Mouse (Mus musculus) megakaryocyte, adult 5-6 weeks (primary cell): ENCODE measurements around the gene Zc3h10. TPM values are rescaled to one million over a fixed set of nuclear protein-coding genes. Genes with fewer than 3 reads are reported as not detected.

Experiments used
- ATAC-seq: 2 replicates; pipeline ENCODE4 v1.8.0; 2016; ENCODE audit warnings: mild to moderate bottlenecking, inconsistent platforms; ENCODE audit not compliant: poor library complexity, severe bottlenecking
- total RNA-seq, 2 experiments: library from RNA; stranded (forward) in 1 of 2; stranded (reverse) in 1 of 2; fragments of 153-499, 151-499 nt in 1 of 2; fragments of 221-1000, 200-1000 nt in 1 of 2; gene quantifications; 2 replicates each; pipeline versions ENCODE4 v1.2.3 to v1.2.4; 2015 to 2017

Gene Zc3h10
- total RNA-seq (2015) = 6.0 and 8.1 TPM in 2 replicates
- total RNA-seq (2017) = 12.9 and 14.5 TPM in 2 replicates

DNA sequence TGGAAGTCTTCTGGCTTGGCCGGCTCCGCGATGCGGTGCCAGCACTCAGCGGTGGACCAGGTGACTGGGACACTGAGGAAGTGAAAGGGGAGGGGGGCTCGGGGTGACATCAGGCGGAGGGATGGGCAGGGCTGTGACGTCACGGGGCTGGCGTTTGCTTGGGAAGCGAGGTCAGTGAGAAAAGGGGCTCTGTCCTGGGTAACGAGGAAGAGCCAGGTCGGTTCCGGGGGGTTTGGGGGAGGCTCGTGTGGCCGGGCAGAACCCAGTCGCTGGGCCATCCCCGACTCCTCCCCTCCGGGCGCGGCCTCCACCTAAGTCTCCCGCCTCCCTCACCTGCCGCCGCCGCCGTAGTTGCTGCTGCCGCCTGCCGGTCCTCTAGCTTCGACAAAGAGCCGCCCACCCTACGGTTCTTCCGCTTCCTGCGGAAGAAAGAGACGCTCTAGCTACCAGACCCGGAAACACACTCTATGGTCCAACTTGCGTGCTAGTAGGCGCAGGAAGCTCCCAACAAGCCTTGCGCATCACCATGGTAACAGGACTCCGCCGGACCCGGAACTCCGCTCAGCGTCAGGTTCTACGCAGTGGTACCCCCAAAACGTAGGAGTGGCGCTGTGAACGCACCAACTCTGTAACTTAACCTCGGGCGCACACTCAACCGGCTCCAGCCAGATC, at the start of gene Zc3h10:
Gene Zc3h10 (minus strand): TSS at position 414 of the 672 bp plus-strand sequence.
- peak; percentile 76 for ATAC-seq

GRCm38 (mm10) chr10:128592797-128593196, 45.2 kb upstream of the Zc3h10 start:
- ATAC-seq = no peak

GRCm38 (mm10) chr10:128591436-128591835, 43.9 kb upstream of the Zc3h10 start:
- ATAC-seq = no peak

GRCm38 (mm10) chr10:128590193-128590690, 42.7 kb upstream of the Zc3h10 start:
- peak; percentile 53 for ATAC-seq

DNA sequence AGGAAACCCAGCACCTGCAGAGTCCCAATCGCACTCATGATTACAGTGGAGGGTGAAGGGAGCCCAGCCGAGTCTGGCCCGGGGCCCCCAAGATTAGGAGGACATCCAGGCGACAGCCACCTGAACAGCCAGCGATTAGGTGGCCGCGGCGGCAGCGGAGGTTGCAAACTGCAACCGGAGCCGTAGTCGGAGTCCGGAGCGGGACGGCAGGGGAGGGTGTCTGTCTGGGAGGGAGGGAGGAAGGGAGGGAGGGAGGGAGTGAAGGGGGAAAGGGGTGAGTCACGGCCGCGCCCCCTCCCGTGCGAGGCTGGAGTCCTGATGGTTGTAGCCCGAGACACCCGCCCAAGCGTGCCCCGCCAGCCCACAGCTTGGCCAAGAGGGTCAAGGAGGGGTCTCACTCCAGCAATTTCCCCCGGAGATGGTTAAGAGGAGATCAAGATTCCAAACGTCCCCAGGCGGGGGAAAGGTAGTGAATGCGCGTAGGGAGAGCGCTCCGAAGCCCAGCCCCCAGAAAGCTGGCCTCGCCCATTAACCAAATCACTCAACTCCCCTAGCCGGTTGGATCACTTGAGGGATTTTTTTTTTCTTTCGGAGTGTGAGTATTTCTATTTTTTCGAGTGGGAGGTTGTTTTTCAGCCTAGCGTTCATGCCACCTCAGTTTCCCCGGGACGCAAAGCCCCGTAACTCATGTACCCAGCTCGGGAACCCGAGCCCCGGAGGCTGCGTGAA, 42.1 kb upstream of the Zc3h10 start, which contains the start of gene Erbb3:
Gene Erbb3 (minus strand): TSS at position 189 of the 729 bp plus-strand sequence.
- ATAC-seq = peak; percentile 55

DNA sequence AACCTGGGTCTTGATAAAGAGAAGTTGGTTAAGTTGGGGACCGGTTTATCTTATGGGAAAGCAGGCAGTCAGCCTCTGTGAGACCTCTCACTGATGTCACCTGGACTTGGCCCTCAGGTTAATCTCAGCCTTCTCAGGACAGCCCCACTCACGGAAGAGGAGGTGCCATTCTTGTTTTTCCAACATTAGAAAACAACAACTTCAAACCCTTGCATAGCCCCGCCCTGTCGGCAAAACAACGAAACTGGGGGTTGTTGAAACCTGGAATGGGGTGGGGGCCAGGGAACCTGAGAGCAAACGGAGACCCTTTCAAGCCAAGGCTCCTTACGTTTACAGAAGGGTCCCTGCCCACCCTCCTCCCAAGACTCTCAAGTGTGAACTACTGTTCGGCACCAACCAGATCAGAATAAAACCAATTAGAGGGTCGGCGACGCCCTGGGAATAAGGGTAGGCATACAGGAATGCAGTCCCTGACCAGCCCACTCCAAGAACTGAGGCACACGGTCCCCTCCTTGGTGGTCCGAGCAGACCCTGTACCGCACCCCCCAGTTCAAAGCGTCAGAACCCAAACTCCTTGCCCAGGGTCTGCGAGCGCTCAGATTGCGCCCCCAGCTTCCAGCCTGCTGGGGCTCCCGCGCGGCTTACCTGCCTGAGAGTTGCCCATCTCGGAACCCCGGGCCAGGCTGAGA, 41.3 kb upstream of the Zc3h10 start:
- ATAC-seq = no peak

DNA sequence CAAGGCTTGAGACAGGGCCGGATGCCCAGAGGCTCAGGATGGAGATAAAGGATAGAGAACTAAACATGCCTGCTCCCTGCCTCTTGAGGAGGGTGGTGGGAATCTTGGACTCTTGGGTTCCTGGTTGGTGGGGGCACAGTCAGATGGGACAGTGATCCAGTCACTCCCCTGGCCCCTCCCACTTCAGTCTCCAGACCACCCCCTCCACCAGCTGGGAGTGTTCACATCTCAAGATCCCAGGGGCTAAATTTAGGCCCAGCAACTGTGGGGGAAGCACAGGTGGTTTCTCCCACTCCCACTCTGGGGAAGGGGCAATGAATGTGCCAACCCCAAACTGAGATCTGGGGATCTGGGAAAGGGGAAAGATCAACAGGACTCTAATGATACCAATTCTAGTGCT, 40.6 kb upstream of the Zc3h10 start:
- no peak for ATAC-seq

DNA sequence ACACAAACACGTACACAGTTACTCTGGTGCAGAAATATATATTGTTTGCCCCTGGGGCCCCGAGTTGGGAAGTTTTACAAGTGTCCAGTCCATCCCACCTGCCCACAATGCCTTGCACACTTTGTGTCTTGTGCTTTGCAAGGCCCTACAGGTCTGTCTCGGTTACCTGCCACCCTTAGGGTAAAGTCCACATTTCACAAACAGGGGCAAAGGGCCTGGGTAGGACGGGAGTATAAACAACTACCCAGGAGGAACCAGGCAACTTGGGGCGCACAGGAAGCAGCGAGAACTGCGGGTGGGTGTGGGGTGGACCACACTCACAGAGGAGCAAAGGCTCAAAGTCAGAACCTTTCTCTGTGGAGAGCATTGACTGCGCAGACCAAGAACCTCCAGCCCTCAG, 40.1 kb upstream of the Zc3h10 start:
- ATAC-seq = no peak

DNA sequence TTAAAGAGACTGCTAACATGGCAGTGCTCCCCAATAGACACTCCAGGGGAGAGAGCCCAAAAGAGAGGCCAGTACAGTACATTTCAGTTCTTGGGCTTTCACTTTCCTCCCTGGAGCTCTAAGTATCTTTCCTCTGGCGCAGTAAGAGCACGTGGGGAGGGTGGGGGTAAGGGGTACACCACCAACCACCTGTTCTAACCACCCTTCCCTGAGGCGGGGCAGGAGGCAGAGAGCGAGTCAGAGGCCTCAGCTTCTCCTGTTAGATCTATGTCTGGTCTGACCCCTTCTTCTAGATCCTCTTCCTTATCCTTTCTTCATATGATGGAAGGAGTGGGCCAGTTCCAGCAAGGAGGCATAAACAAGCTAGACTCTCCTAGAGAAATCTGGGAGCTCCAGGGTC, 39.5 kb upstream of the Zc3h10 start:
- ATAC-seq = no peak

- ATAC-seq = no peak
These were observed 39.0 kb upstream of the Zc3h10 start for GRCm38 (mm10) chr10:128586546-128586945.

- no peak for ATAC-seq
These were observed 36.8 kb upstream of the Zc3h10 start for GRCm38 (mm10) chr10:128584386-128584785.

- no peak for ATAC-seq
These were observed 36.1 kb upstream of the Zc3h10 start for GRCm38 (mm10) chr10:128583644-128584043.

DNA sequence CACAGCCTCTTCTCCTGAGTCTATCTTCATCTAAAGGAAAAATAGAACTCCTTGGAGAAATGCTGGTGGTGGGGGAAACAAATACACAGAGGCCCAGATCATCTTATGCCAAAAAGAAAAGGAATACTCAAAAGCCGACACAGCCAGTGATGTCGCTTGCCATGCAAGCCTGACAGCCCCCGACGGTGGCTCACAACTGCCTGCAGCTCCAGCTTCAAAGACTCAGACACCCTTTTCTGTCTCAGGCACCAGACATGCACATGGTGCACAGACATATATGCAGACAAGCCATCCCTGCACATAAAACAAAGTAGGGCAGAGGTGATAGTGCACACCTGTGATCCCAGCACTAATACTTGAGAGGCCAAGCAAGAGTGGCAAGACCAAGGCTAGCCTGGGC, 32.2 kb upstream of the Zc3h10 start:
- no peak for ATAC-seq

DNA sequence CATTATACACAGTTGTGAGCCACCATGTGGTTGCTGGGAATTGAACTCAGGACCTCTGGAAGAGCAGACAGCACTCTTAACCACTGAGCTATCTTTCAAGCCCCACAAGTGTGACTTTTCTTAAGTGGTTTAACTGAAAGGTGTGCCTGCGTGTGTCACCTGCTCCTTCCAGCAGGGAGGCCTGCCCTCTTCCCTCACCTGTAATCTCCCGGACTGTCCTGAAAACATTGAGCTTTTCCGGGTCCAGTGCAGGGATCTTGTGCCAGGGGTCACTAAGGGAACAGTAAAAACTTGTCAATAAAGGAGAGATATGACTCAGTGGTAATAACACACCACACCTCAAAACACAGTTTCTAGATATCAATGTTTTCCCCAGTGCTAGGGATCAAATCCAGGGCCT, 31.7 kb upstream of the Zc3h10 start:
- ATAC-seq = no peak

DNA sequence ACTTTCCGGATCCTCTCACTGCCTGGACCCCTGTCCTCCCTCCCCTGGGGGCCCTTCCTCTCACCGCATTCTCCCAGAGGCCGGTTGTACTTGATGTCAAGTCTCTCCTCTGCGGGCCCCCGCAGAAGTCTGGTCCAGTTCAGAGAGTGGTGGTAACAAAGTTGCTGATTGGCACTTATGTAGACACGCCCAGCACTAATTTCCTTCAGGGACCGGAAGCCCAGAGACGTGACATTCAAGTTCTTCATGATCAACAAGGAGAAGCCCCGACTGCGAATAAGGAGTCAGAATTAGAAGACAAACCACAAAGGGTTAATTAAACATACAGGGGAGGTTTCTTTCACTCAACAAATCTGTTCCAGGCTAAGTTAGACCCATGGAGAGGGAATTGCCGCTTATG, 30.8 kb upstream of the Zc3h10 start:
- peak; percentile 43; the same call in 1 of the 2 replicates for ATAC-seq

- no peak for ATAC-seq
These were observed 27.5 kb upstream of the Zc3h10 start for GRCm38 (mm10) chr10:128575063-128575462.

DNA sequence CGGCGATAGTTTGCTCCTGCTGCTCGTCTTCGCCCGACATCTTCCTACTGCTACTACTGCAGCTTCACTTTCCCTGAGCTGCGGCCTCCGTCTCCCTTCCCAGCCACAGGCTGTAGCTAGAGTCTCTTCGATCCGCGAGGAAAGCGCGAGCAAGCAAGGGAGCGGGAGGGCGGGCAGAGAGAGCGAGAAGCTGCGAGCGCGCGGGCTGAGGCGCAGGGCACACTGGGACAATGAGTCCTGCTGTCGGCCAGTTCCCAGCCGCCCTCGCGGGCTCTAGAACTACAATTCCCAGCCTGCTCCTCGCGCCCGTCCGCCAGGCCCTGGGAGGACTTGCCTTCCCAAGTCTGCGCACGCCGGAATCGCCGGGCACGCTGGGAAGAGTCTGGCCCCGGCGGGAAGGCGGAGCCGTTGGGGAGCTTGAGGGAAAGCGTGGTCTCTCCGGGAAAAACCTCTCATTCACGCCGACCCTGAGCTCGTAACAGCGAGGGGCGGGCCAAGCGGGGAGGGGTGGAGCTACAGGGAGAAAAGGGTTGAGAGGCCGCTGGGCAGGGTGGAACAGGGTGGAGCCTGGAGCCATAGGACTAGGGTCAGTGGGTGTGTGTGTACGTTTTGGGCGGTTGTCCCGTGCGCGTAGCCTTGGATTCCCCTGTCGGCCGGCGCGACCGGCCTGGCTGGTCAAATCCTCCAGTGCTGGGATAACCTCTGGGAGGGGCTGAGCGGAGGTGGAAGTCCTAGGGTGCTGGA, 18.4 kb upstream of the Zc3h10 start, which contains the start of gene Pa2g4:
Gene Pa2g4 (minus strand): TSS at position 200 of the 744 bp plus-strand sequence.
- ATAC-seq = peak; percentile 91

GRCm38 (mm10) chr10:128565206-128565787, 17.7 kb upstream of the Zc3h10 start:
- ATAC-seq = peak; percentile 34

GRCm38 (mm10) chr10:128563544-128563943, 16.0 kb upstream of the Zc3h10 start:
- no peak for ATAC-seq

DNA sequence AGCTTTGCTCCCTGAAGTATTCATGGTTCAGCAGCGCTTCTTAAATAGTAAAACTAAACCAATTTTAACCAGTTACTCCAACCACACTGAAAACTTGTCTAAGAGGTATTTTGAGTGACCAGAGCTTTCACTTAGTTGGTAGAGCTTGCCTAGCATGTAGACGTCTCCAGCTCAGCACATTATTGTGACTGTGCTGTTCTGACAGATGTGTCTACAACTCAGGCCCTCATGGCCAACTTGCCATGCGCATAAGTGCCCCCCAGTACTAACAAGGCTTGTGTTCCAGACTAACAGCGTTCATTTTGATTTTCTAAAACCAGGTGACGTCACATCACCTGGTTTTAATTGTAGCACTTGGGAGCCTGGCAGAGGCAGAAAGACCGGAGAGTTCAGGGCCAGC, 9.4 kb upstream of the Zc3h10 start:
- no peak for ATAC-seq
